Mouse (Mus musculus) kidney, embryonic 16.5 days (tissue): ENCODE results near the gene Sgms1. TPM values are rescaled to one million over a fixed set of nuclear protein-coding genes. Genes with fewer than 3 reads are reported as not detected.

Source experiments
- ATAC-seq: fragments of 200-750 bp; cut with Nextera tagmentation; 2 replicates; pipeline ENCODE4 v1.8.0; 2017; ENCODE audit warnings: moderate TSS enrichment; ENCODE audit not compliant: low FRiP score, low TSS enrichment
- H3K27ac ChIP-seq: fragments of 300-500 bp; sonication (generic); 2 replicates; pipeline ENCODE4 v1.5.1; 2014; ENCODE audit warnings: low read length
- H3K27me3 ChIP-seq: fragments of 300-500 bp; sonication (generic); 2 replicates; pipeline ENCODE4 v1.6.1; 2014; ENCODE audit warnings: low read length, control low read depth, mixed read lengths; ENCODE audit not compliant: insufficient read depth
- H3K36me3 ChIP-seq: fragments of 300-500 bp; sonication (generic); 2 replicates; pipeline ENCODE4 v1.6.1; 2014; ENCODE audit warnings: low read length, control low read depth, mixed read lengths; ENCODE audit not compliant: insufficient read depth
- H3K4me1 ChIP-seq: fragments of 300-500 bp; sonication (generic); 2 replicates; pipeline ENCODE4 v1.6.1; 2014; ENCODE audit warnings: low read length, control low read depth, mixed read lengths; ENCODE audit not compliant: insufficient read depth
- H3K4me2 ChIP-seq: fragments of 300-500 bp; sonication (generic); replicated peaks from 2 replicates; pipeline ENCODE4 v1.6.1; 2014; ENCODE audit warnings: low read depth, low read length
- H3K4me3 ChIP-seq: fragments of 300-500 bp; sonication (generic); 2 replicates; pipeline ENCODE4 v1.5.1; 2014; ENCODE audit warnings: mild to moderate bottlenecking, low read length
- H3K9ac ChIP-seq: fragments of 300-500 bp; sonication (generic); replicated peaks from 2 replicates; pipeline ENCODE4 v1.6.1; 2014; ENCODE audit warnings: low read length
- H3K9me3 ChIP-seq: fragments of 300-500 bp; sonication (generic); 2 replicates; pipeline ENCODE4 v1.6.1; 2016; ENCODE audit warnings: low read length, control low read depth
- WGBS: fragments of 180-500 bp; shearing (Covaris S2); extraction: QIAGEN DNeasy Blood & Tissue Kit; methylation state at CpG from one replicate; pipeline ENCODE4 v1.1.7; 2014; 5-methylcytosine and 5-hydroxymethylcytosine counted together
- polyA plus RNA-seq: library from polyadenylated mRNA; unstranded; fragments of >200 nt; fragmentation: Nextera tagmentation; extraction: Ambion mirVana; gene quantifications from 2 replicates; pipeline ENCODE4 v1.2.1, GENCODE M21; 2015

Sgms1 gene
- polyA plus RNA-seq, 1 experiment from 2014 or later = 65.5 TPM

- no peaks in the 10 kb centered on the region for H3K36me3 ChIP-seq
- 34% methylated on average over 4 of the region's 4 CpGs for WGBS
- no peaks in the 10 kb centered on the region for H3K9me3 ChIP-seq
- H3K27me3 ChIP-seq = no peaks in the 10 kb centered on the region
- H3K9ac ChIP-seq = no peak overlapping the region
- no peak for ATAC-seq
- no peak overlapping the region for H3K4me3 ChIP-seq
- peaks cover 16% of the 10 kb centered on the region for H3K4me1 ChIP-seq
- H3K27ac ChIP-seq = no peak overlapping the region
- H3K4me2 ChIP-seq = no peak overlapping the region
Observed at GRCm38 (mm10) chr19:32244881-32245280, 144.6 kb downstream of the Sgms1 start.

- peaks cover 30% of the 10 kb centered on the region for H3K4me1 ChIP-seq
- no peak overlapping the region for H3K9ac ChIP-seq
- no peak overlapping the region for H3K27ac ChIP-seq
- no peak overlapping the region for H3K4me2 ChIP-seq
- no peak for ATAC-seq
- no peaks in the 10 kb centered on the region for H3K9me3 ChIP-seq
- 86% methylated on average over 9 of the region's 9 CpGs for WGBS
- H3K27me3 ChIP-seq = no peaks in the 10 kb centered on the region
- H3K4me3 ChIP-seq = no peak overlapping the region
- no peaks in the 10 kb centered on the region for H3K36me3 ChIP-seq
Observed at GRCm38 (mm10) chr19:32243246-32243645, 146.3 kb downstream of the Sgms1 start.

DNA sequence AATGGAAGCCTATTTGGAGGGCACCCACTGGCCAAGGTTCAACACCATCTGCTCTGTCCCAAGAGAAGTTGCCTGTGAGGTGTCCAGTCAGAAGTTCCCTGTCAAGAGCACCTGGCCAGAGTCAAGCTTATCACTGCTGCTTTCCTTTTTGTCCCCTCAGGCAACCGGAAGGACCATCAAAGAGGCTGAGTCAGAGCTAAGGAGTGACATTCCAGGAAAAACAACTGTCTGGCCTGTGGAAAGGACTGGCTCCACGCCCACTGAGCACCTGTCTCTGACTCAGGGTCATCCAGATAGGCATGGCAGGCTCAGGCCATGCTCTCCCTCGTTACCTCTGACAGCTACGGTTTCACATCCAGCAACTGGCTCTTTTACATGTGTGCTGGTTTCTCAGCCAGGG, 147.4 kb downstream of the Sgms1 start:
- H3K9ac ChIP-seq = no peak overlapping the region
- no peaks in the 10 kb centered on the region for H3K36me3 ChIP-seq
- no peaks in the 10 kb centered on the region for H3K27me3 ChIP-seq
- no peaks in the 10 kb centered on the region for H3K9me3 ChIP-seq
- ATAC-seq = no peak
- no peak overlapping the region for H3K27ac ChIP-seq
- H3K4me1 ChIP-seq = peaks cover 40% of the 10 kb centered on the region
- H3K4me3 ChIP-seq = no peak overlapping the region
- H3K4me2 ChIP-seq = no peak overlapping the region
- 45% methylated on average over 4 of the region's 4 CpGs for WGBS

- H3K27me3 ChIP-seq = no peaks in the 10 kb centered on the region
- WGBS = 69% methylated on average over 7 of the region's 8 CpGs
Observed at GRCm38 (mm10) chr19:32240417-32240990, 149.0 kb downstream of the Sgms1 start.

DNA sequence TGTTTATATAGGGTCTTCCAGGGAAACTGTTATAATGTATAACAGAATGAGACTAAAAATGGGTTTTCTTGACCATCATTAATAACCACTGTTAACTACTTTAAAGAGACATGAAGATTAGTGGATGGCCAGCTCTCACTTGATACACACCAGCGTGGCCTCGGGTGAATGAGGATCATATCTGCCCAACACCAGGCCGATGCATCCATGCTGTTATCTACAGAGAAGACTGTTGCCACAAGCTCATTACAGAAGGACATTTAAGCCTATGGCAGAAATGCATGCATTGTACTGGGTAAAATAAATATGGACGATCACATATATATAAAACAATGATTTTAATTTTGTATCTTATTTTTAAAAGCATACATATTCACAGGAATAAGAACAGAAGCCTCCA, 149.6 kb downstream of the Sgms1 start:
- Histone ChIP-seq H3K36me3 (no peaks in the 10 kb centered on the region), H3K4me1 (peaks cover 40% of the 10 kb centered on the region), H3K9ac (no peak overlapping the region), H3K9me3 (no peaks in the 10 kb centered on the region), H3K27ac (no peak overlapping the region), H3K4me2 (no peak overlapping the region), H3K27me3 (no peaks in the 10 kb centered on the region), H3K4me3 (no peak overlapping the region)
- ATAC-seq = no peak
- WGBS = 95% methylated on average over 4 of the region's 4 CpGs

More at GRCm38 (mm10) chr19:32240417-32240990, 149.0 kb downstream of the Sgms1 start:
- ATAC-seq = no peak
- H3K27ac ChIP-seq = no peak overlapping the region
- H3K9me3 ChIP-seq = no peaks in the 10 kb centered on the region
- no peak overlapping the region for H3K9ac ChIP-seq
- H3K4me3 ChIP-seq = no peak overlapping the region
- no peak overlapping the region for H3K4me2 ChIP-seq
- no peaks in the 10 kb centered on the region for H3K36me3 ChIP-seq
- peaks cover 40% of the 10 kb centered on the region for H3K4me1 ChIP-seq

- Histone ChIP-seq H3K36me3 (no peaks in the 10 kb centered on the region), H3K4me3 (no peak overlapping the region), H3K9ac (no peak overlapping the region), H3K9me3 (no peaks in the 10 kb centered on the region), H3K4me1 (peaks cover 40% of the 10 kb centered on the region), H3K27me3 (no peaks in the 10 kb centered on the region), H3K27ac (no peak overlapping the region), H3K4me2 (no peak overlapping the region)
- 80% methylated on average over 5 of the region's 6 CpGs for WGBS
- ATAC-seq = no peak
Observed at GRCm38 (mm10) chr19:32239459-32239792, 150.1 kb downstream of the Sgms1 start.

- H3K27me3 ChIP-seq = no peaks in the 10 kb centered on the region
- H3K27ac ChIP-seq = 0 out of 2 replicates have a peak overlapping the region, but pooled peaks have one; percentile 10
- 70% methylated on average over 11 of the region's 11 CpGs for WGBS
- no peak overlapping the region for H3K4me3 ChIP-seq
- no peaks in the 10 kb centered on the region for H3K9me3 ChIP-seq
- no peak for ATAC-seq
- H3K4me2 ChIP-seq = no peak overlapping the region
- H3K4me1 ChIP-seq = peaks cover 40% of the 10 kb centered on the region
- H3K36me3 ChIP-seq = no peaks in the 10 kb centered on the region
- no peak overlapping the region for H3K9ac ChIP-seq
Observed at GRCm38 (mm10) chr19:32238722-32239458, 150.6 kb downstream of the Sgms1 start.

DNA sequence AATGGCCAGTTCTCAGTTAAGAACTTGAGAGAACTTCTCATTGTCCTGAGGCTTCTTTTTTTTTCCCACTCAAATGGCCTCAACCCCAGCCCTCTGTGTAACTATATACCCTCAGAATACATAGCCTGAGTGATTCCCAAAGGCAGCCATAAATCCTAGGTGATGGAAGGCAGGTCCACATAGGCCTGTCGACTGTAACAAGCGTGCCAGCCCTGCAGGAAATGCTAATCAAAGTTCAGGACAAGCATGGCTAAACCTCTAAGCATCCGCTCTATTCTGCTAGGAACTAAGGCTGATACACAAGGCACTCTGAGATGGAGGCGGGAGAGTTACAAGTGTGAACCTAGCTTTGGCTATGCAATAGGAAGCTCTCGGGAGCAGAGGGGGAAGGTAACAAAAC, 151.8 kb downstream of the Sgms1 start:
- Histone ChIP-seq H3K9me3 (no peaks in the 10 kb centered on the region), H3K4me1 (peaks cover 40% of the 10 kb centered on the region), H3K9ac (no peak overlapping the region), H3K36me3 (no peaks in the 10 kb centered on the region), H3K27ac (peak overlapping the region; percentile 34; the same call in 1 of the 2 replicates), H3K4me3 (no peak overlapping the region), H3K27me3 (no peaks in the 10 kb centered on the region), H3K4me2 (no peak overlapping the region)
- 22% methylated on average over 5 of the region's 5 CpGs for WGBS
- peak; percentile 80 for ATAC-seq

- peaks cover 35% of the 10 kb centered on the region for H3K4me1 ChIP-seq
- no peak overlapping the region for H3K9ac ChIP-seq
- H3K27ac ChIP-seq = peak overlapping the region; percentile 34; the same call in 1 of the 2 replicates
- no peaks in the 10 kb centered on the region for H3K36me3 ChIP-seq
- no peak overlapping the region for H3K4me3 ChIP-seq
- H3K27me3 ChIP-seq = no peaks in the 10 kb centered on the region
- 81% methylated on average over 3 of the region's 3 CpGs for WGBS
- no peak overlapping the region for H3K4me2 ChIP-seq
- no peaks in the 10 kb centered on the region for H3K9me3 ChIP-seq
- peak; percentile 8; the same call in 1 of the 2 replicates for ATAC-seq
Observed at GRCm38 (mm10) chr19:32237173-32237583, 152.3 kb downstream of the Sgms1 start.

- no peaks in the 10 kb centered on the region for H3K9me3 ChIP-seq
- ATAC-seq = no peak
Observed at GRCm38 (mm10) chr19:32234717-32235434, 154.6 kb downstream of the Sgms1 start.

More at GRCm38 (mm10) chr19:32234717-32235434, 154.6 kb downstream of the Sgms1 start:
- WGBS = 63% methylated on average over 6 of the region's 6 CpGs
- no peak overlapping the region for H3K4me3 ChIP-seq
- no peak overlapping the region for H3K9ac ChIP-seq
- H3K27me3 ChIP-seq = no peaks in the 10 kb centered on the region
- peaks cover 28% of the 10 kb centered on the region for H3K4me1 ChIP-seq
- no peak overlapping the region for H3K27ac ChIP-seq
- no peak overlapping the region for H3K4me2 ChIP-seq
- H3K36me3 ChIP-seq = no peaks in the 10 kb centered on the region
